20 mouse cellular contexts compared by ENCODE assay signal in the genomic region with DNA sequence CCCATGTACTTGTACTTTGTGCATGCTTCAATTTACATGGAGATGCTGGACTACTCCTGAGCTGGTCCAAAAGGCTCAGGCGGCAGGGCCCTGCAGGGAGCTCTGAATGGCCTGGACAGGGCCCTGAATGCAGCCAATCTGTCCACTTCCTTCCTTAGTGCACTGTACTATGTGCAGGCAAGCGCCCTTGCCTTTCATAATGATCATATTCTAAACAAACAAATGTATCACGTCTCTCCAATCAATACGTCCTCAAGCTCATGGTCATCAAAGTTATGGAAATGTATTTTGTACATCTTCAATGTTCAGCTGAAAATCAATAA.
DNase-seq lines count a peak whose midpoint lies in the region; ATAC-seq lines count a peak whose summit lies in the region.
"Had no signal": no experiment of that assay in that cellular context is flagged by ENCODE, and none has a peak within 500 bp of the region (broad histone marks: within the 10 kb centered on the region; RNA-seq: fewer than 3 reads in every experiment).

No protein-coding gene starts in this region.

- 84% methylated on average over 4 of the region's 4 CpGs for WGBS in heart, embryonic 10.5 days
- WGBS in neural tube, embryonic 12.5 days = 70% methylated on average over 4 of the region's 4 CpGs
- WGBS in limb, embryonic 10.5 days = 89% methylated on average over 4 of the region's 4 CpGs

- H3K4me1 ChIP-seq in heart, embryonic 10.5 days = peaks cover 8% of the 10 kb centered on the region; the same call in 1 of the 2 replicates
- H3K4me1 ChIP-seq in neural tube, embryonic 12.5 days = peaks cover 19% of the 10 kb centered on the region
- peaks cover 5% of the 10 kb centered on the region for H3K4me1 ChIP-seq in limb, embryonic 10.5 days

- no peak overlapping the region for H3K4me2 ChIP-seq in neural tube, embryonic 12.5 days (replicated peaks)
- H3K4me2 ChIP-seq: heart, embryonic 15.5 days; stomach, embryonic 15.5 days had no signal

- DNase-seq in heart, embryonic 10.5 days (ENCODE audit: low spot score) = peak; percentile 43
- DNase-seq in heart, postnatal 4 days = no peak
- no peak for DNase-seq in neural tube, embryonic 10.5 days (ENCODE audit: extremely low spot score, low spot score)
- DNase-seq in limb, embryonic 10.5 days (ENCODE audit: low spot score) = no peak
- DNase-seq in T-cell, adult 2 months (ENCODE audit: low spot score) = no peak
- no peak for DNase-seq in kidney, adult 18-20 months
- DNase-seq: cerebellum, adult 18-20 months; cerebellum, postnatal 25 days; embryo, embryonic 11 days; heart, adult 18-20 months; kidney, adult 11 months; liver; right cerebral cortex, postnatal 25 days; thymus, adult 18-20 months had no signal

- H3K27ac ChIP-seq in heart, embryonic 10.5 days = no peak overlapping the region
- 0 out of 2 replicates have a peak overlapping the region, but pooled peaks have one; percentile 43 for H3K27ac ChIP-seq in neural tube, embryonic 12.5 days
- peak overlapping the region; percentile 42; the same call in 1 of the 2 replicates for H3K27ac ChIP-seq in limb, embryonic 10.5 days
- H3K27ac ChIP-seq: heart, embryonic 15.5 days; kidney, postnatal 0 days; stomach, embryonic 15.5 days had no signal

- ATAC-seq in neural tube, embryonic 12.5 days (ENCODE audit: low FRiP score, low read depth) = peak; percentile 48; the same call in 1 of the 2 replicates
- ATAC-seq: lung, postnatal 0 days had no signal

- H3K36me3 ChIP-seq in heart, embryonic 10.5 days = no peaks in the 10 kb centered on the region
- no peaks in the 10 kb centered on the region for H3K36me3 ChIP-seq in neural tube, embryonic 12.5 days
- no peaks in the 10 kb centered on the region for H3K36me3 ChIP-seq in limb, embryonic 10.5 days
- H3K36me3 ChIP-seq: heart, embryonic 15.5 days; stomach, embryonic 15.5 days had no signal

- no peak overlapping the region for H3K4me3 ChIP-seq in heart, embryonic 10.5 days
- H3K4me3 ChIP-seq in neural tube, embryonic 12.5 days = no peak overlapping the region
- no peak overlapping the region for H3K4me3 ChIP-seq in limb, embryonic 10.5 days
- H3K4me3 ChIP-seq: heart, embryonic 15.5 days; stomach, embryonic 15.5 days had no signal

- no peak overlapping the region for H3K9ac ChIP-seq in neural tube, embryonic 12.5 days
- H3K9ac ChIP-seq: heart, embryonic 15.5 days; stomach, embryonic 15.5 days had no signal

- H3K9me3 ChIP-seq in heart, embryonic 10.5 days = no peaks in the 10 kb centered on the region
- H3K9me3 ChIP-seq in neural tube, embryonic 12.5 days = no peaks in the 10 kb centered on the region
- no peaks in the 10 kb centered on the region for H3K9me3 ChIP-seq in limb, embryonic 10.5 days (replicated peaks)
- H3K9me3 ChIP-seq: heart, embryonic 15.5 days; stomach, embryonic 15.5 days had no signal

- no peaks in the 10 kb centered on the region for H3K27me3 ChIP-seq in heart, embryonic 10.5 days (ENCODE audit: insufficient read depth, poor library complexity, severe bottlenecking)
- no peaks in the 10 kb centered on the region for H3K27me3 ChIP-seq in neural tube, embryonic 12.5 days (replicated peaks)
- no peaks in the 10 kb centered on the region for H3K27me3 ChIP-seq in limb, embryonic 10.5 days (ENCODE audit: low read depth, poor library complexity, severe bottlenecking)
- H3K27me3 ChIP-seq: CH12.LX; heart, embryonic 15.5 days; stomach, embryonic 15.5 days had no signal
